In genomic region chr2:167123936-167124335, GRCm38 (mm10) we compare ENCODE assay signal across 9 mouse cellular contexts.
DNase-seq lines count a peak whose midpoint lies in the region; ATAC-seq and TF ChIP-seq lines count a peak whose summit lies in the region.
"Had no signal": no experiment of that assay in that cellular context is flagged by ENCODE, and none has a peak within 500 bp of the region (broad histone marks: within the 10 kb centered on the region; RNA-seq: fewer than 3 reads in every experiment).

No protein-coding gene starts in this region.

- no peak overlapping the region for H3K4me2 ChIP-seq in forebrain, embryonic 16.5 days (ENCODE audit: low read length)
- no peak overlapping the region for H3K4me2 ChIP-seq in midbrain, embryonic 13.5 days (replicated peaks)
- H3K4me2 ChIP-seq in liver, postnatal 0 days (ENCODE audit: low read depth, low read length): no peak overlapping the region

- TF ChIP-seq POLR2A in thymus, adult 2 months (IDR thresholded peaks at IDR 0.05; ENCODE audit: control insufficient read depth, extremely low read depth, insufficient read depth, low read length, poor library complexity): no peak

- no peaks in the 10 kb centered on the region for H3K27me3 ChIP-seq in forebrain, embryonic 16.5 days (replicated peaks; ENCODE audit: control insufficient read depth, insufficient read depth, low read length)
- H3K27me3 ChIP-seq in midbrain, embryonic 13.5 days: no peaks in the 10 kb centered on the region
- no peaks in the 10 kb centered on the region for H3K27me3 ChIP-seq in thymus, adult 2 months (ENCODE audit: control insufficient read depth, insufficient read depth, low read length)
- no peaks in the 10 kb centered on the region for H3K27me3 ChIP-seq in liver, postnatal 0 days (ENCODE audit: insufficient read depth, low read length)

- peaks cover 11% of the 10 kb centered on the region for H3K4me1 ChIP-seq in forebrain, embryonic 16.5 days (replicated peaks; ENCODE audit: control insufficient read depth, insufficient read depth, low read length)
- peaks cover 31% of the 10 kb centered on the region for H3K4me1 ChIP-seq in midbrain, embryonic 13.5 days (replicated peaks)
- H3K4me1 ChIP-seq in thymus, adult 2 months (replicated peaks; ENCODE audit: control insufficient read depth, insufficient read depth, low read length): peaks cover 10% of the 10 kb centered on the region
- H3K4me1 ChIP-seq in liver, postnatal 0 days (ENCODE audit: insufficient read depth): peaks cover 5% of the 10 kb centered on the region

- H3K27ac ChIP-seq in forebrain, embryonic 16.5 days (ENCODE audit: low read length): peak overlapping the region; percentile 21; the same call in 1 of the 2 replicates
- H3K27ac ChIP-seq in midbrain, embryonic 13.5 days: peak overlapping the region; percentile 68
- H3K27ac ChIP-seq in thymus, adult 2 months (ENCODE audit: control insufficient read depth, insufficient read depth, low read length): no peak overlapping the region
- H3K27ac ChIP-seq in liver, postnatal 0 days (ENCODE audit: low read depth): no peak overlapping the region

- no peak for TF ChIP-seq CTCF in thymus, adult 2 months (IDR thresholded peaks at IDR 0.05; ENCODE audit: borderline replicate concordance, control insufficient read depth, extremely low read depth, insufficient read depth, low read length, poor library complexity)
- no peak for TF ChIP-seq CTCF in liver, postnatal 0 days (IDR thresholded peaks at IDR 0.05; ENCODE audit: low read depth)

- peak overlapping the region; percentile 36; the same call in 1 of the 2 replicates for H3K9ac ChIP-seq in forebrain, embryonic 16.5 days (replicated peaks; ENCODE audit: low read depth, low read length)
- H3K9ac ChIP-seq in midbrain, embryonic 13.5 days (replicated peaks): peak overlapping the region; percentile 5; the same call in 1 of the 2 replicates
- H3K9ac ChIP-seq in liver, postnatal 0 days (replicated peaks): no peak overlapping the region

- peak; percentile 76; the same call in 1 of the 2 replicates for ATAC-seq in forebrain, embryonic 16.5 days
- ATAC-seq in midbrain, embryonic 13.5 days: peak; percentile 74; the same call in 1 of the 2 replicates
- no peak for ATAC-seq in liver, postnatal 0 days

- H3K36me3 ChIP-seq in forebrain, embryonic 16.5 days (ENCODE audit: control insufficient read depth, insufficient read depth): no peaks in the 10 kb centered on the region
- H3K36me3 ChIP-seq in midbrain, embryonic 13.5 days: no peaks in the 10 kb centered on the region
- no peaks in the 10 kb centered on the region for H3K36me3 ChIP-seq in thymus, adult 2 months (ENCODE audit: control insufficient read depth, insufficient read depth, low read length)
- H3K36me3 ChIP-seq in liver, postnatal 0 days (replicated peaks; ENCODE audit: insufficient read depth, low read length): no peaks in the 10 kb centered on the region
- H3K36me3 ChIP-seq: G1E had no signal

- DNase-seq in heart, postnatal 4 days: peak; percentile 37
- no peak for DNase-seq in heart, adult 11 months
- peak; percentile 78 for DNase-seq in adrenal gland, postnatal 14 days
- no peak for DNase-seq in thymus, adult 2 months
- DNase-seq in liver, postnatal 0 days: no peak
- no peak for DNase-seq in cerebellum, adult 9-10 months

- H3K4me3 ChIP-seq in forebrain, embryonic 16.5 days (replicated peaks; ENCODE audit: low read length): no peak overlapping the region
- no peak overlapping the region for H3K4me3 ChIP-seq in midbrain, embryonic 13.5 days (replicated peaks)
- H3K4me3 ChIP-seq in thymus, adult 2 months (ENCODE audit: control insufficient read depth, insufficient read depth, low read length): no peak overlapping the region
- H3K4me3 ChIP-seq in liver, postnatal 0 days (ENCODE audit: low read depth, low read length): no peak overlapping the region

- H3K9me3 ChIP-seq in forebrain, embryonic 16.5 days (ENCODE audit: control insufficient read depth, low read length): no peaks in the 10 kb centered on the region
- H3K9me3 ChIP-seq in midbrain, embryonic 13.5 days: no peaks in the 10 kb centered on the region
- H3K9me3 ChIP-seq in liver, postnatal 0 days (ENCODE audit: low read length): no peaks in the 10 kb centered on the region

- no peak for TF ChIP-seq EP300 in liver, postnatal 0 days (IDR thresholded peaks at IDR 0.05; ENCODE audit: low read depth)

- 22% methylated on average over 11 of the region's 11 CpGs for WGBS in forebrain, embryonic 16.5 days
- 33% methylated on average over 11 of the region's 11 CpGs for WGBS in midbrain, embryonic 13.5 days
- whole genome bisulfite sequencing in thymus, adult 2 months: 83% methylated on average over 11 of the region's 11 CpGs
- WGBS in liver, postnatal 0 days (ENCODE audit: insufficient replicate concordance): 67% methylated on average over 11 of the region's 11 CpGs

Comparison
In these comparisons a context has a peak if more than half of its experiments do, and no peak if none do; other contexts are left out.
1. DNase-seq: peak in heart, postnatal 4 days (single experiment) and adrenal gland, postnatal 14 days (single experiment); none in heart, adult 11 months (single experiment), thymus, adult 2 months (single experiment), liver, postnatal 0 days (single experiment) and cerebellum, adult 9-10 months (single experiment).
2. H3K27ac ChIP-seq: peak in forebrain, embryonic 16.5 days (single experiment) and midbrain, embryonic 13.5 days (single experiment); none in thymus, adult 2 months (single experiment) and liver, postnatal 0 days (single experiment).